Mouse (Mus musculus) stomach, embryonic 15.5 days (tissue): ENCODE measurements around the gene Pla2g3. TPM values are rescaled to one million over a fixed set of nuclear protein-coding genes. Genes with fewer than 3 reads are reported as not detected.

Experiments used
- ATAC-seq: fragments of 200-750 bp; cut with Nextera tagmentation; 2 replicates; pipeline ENCODE4 v1.8.0; 2017; ENCODE audit warnings: low read depth, moderate number of reproducible peaks, moderate TSS enrichment; ENCODE audit not compliant: insufficient read depth, low FRiP score
- H3K27ac ChIP-seq: fragments of 300-500 bp; sonication (generic); 2 replicates; pipeline ENCODE4 v1.5.1; 2015; ENCODE audit warnings: mild to moderate bottlenecking, inconsistent platforms
- H3K27me3 ChIP-seq: fragments of 300-500 bp; sonication (generic); replicated peaks from 2 replicates; pipeline ENCODE4 v1.6.1; 2015; ENCODE audit warnings: inconsistent platforms
- H3K36me3 ChIP-seq: fragments of 300-500 bp; sonication (generic); 2 replicates; pipeline ENCODE4 v1.6.1; 2015; ENCODE audit warnings: inconsistent platforms
- H3K4me1 ChIP-seq: fragments of 300-500 bp; sonication (generic); 2 replicates; pipeline ENCODE4 v1.6.1; 2015; ENCODE audit warnings: inconsistent platforms
- H3K4me2 ChIP-seq: fragments of 300-500 bp; sonication (generic); 2 replicates; pipeline ENCODE4 v1.6.1; 2015; ENCODE audit warnings: mild to moderate bottlenecking, inconsistent platforms
- H3K4me3 ChIP-seq: fragments of 300-500 bp; sonication (generic); replicated peaks from 2 replicates; pipeline ENCODE4 v1.5.1; 2015; ENCODE audit warnings: inconsistent platforms
- H3K9ac ChIP-seq: fragments of 300-500 bp; sonication (generic); 2 replicates; pipeline ENCODE4 v1.6.1; 2015; ENCODE audit warnings: inconsistent platforms
- H3K9me3 ChIP-seq: fragments of 300-500 bp; sonication (generic); 2 replicates; pipeline ENCODE4 v1.6.1; 2016; ENCODE audit warnings: inconsistent platforms
- WGBS: fragments of 180-500 bp; shearing (Covaris S2); methylation state at CpG from one replicate; pipeline ENCODE4 v1.1.7; 2015; 5-methylcytosine and 5-hydroxymethylcytosine counted together
- polyA plus RNA-seq: library from polyadenylated mRNA; unstranded; fragments of >200 nt; fragmentation: Nextera tagmentation; extraction: Ambion mirVana; gene quantifications from 2 replicates; pipeline ENCODE4 v1.2.1, GENCODE M21; 2015

Pla2g3 gene
- polyA plus RNA-seq, 1 experiment from 2014 or later, result 0.82 TPM

- H3K4me2 ChIP-seq, result peak overlapping the region; percentile 78
- peaks cover 35% of the 10 kb centered on the region for H3K36me3 ChIP-seq
- H3K4me1 ChIP-seq, result peaks cover 30% of the 10 kb centered on the region
- no peak for ATAC-seq
- H3K4me3 ChIP-seq, result peak overlapping the region; percentile 63
- no peaks in the 10 kb centered on the region for H3K27me3 ChIP-seq
- peak overlapping the region; percentile 90 for H3K27ac ChIP-seq
- no peak overlapping the region for H3K9ac ChIP-seq
- 20% methylated on average over 8 of the region's 8 CpGs for WGBS
- H3K9me3 ChIP-seq, result no peaks in the 10 kb centered on the region
These were observed 46.9 kb downstream of the Pla2g3 start for GRCm38 (mm10) chr11:3534956-3535355.

- Histone ChIP-seq H3K9ac (peak overlapping the region; percentile 40; the same call in 1 of the 2 replicates), H3K9me3 (no peaks in the 10 kb centered on the region), H3K27ac (peak overlapping the region; percentile 90), H3K4me3 (peak overlapping the region; percentile 63), H3K27me3 (no peaks in the 10 kb centered on the region), H3K4me1 (peaks cover 30% of the 10 kb centered on the region), H3K4me2 (peak overlapping the region; percentile 78), H3K36me3 (peaks cover 31% of the 10 kb centered on the region)
- WGBS, result 0% methylated on average over 36 of the region's 36 CpGs
- ATAC-seq, result peak; percentile 79
These were observed 47.4 kb downstream of the Pla2g3 start for GRCm38 (mm10) chr11:3535406-3535986.

GRCm38 (mm10) chr11:3536082-3536481 lies 48.0 kb downstream of the Pla2g3 start:
- Histone ChIP-seq H3K4me2 (peak overlapping the region; percentile 78), H3K27me3 (no peaks in the 10 kb centered on the region), H3K9ac (peak overlapping the region; percentile 40; the same call in 1 of the 2 replicates), H3K27ac (peak overlapping the region; percentile 90), H3K36me3 (peaks cover 25% of the 10 kb centered on the region), H3K4me1 (peaks cover 30% of the 10 kb centered on the region), H3K4me3 (peak overlapping the region; percentile 63), H3K9me3 (no peaks in the 10 kb centered on the region)
- 39% methylated on average over 5 of the region's 5 CpGs for WGBS
- no peak for ATAC-seq

- Histone ChIP-seq H3K4me1 (peaks cover 33% of the 10 kb centered on the region), H3K4me2 (peak overlapping the region; percentile 78), H3K27ac (peak overlapping the region; percentile 90; the same call in 1 of the 2 replicates), H3K4me3 (peak overlapping the region; percentile 63), H3K27me3 (no peaks in the 10 kb centered on the region), H3K9ac (no peak overlapping the region), H3K36me3 (peaks cover 19% of the 10 kb centered on the region), H3K9me3 (no peaks in the 10 kb centered on the region)
- ATAC-seq, result no peak
- 91% methylated on average over 5 of the region's 5 CpGs for WGBS
These were observed 48.8 kb downstream of the Pla2g3 start for GRCm38 (mm10) chr11:3536745-3537333.

- Histone ChIP-seq H3K4me3 (peak overlapping the region; percentile 63), H3K9ac (peak overlapping the region; percentile 7; the same call in 1 of the 2 replicates), H3K27ac (no peak overlapping the region), H3K36me3 (peaks cover 11% of the 10 kb centered on the region), H3K4me2 (peak overlapping the region; percentile 78), H3K27me3 (no peaks in the 10 kb centered on the region), H3K4me1 (peaks cover 38% of the 10 kb centered on the region), H3K9me3 (no peaks in the 10 kb centered on the region)
- ATAC-seq, result no peak
- WGBS, result 80% methylated on average over 3 of the region's 3 CpGs
These were observed 49.6 kb downstream of the Pla2g3 start for GRCm38 (mm10) chr11:3537711-3538110.

GRCm38 (mm10) chr11:3538341-3538740 lies 50.3 kb downstream of the Pla2g3 start:
- Histone ChIP-seq H3K36me3 (peaks cover 5% of the 10 kb centered on the region; the same call in 1 of the 2 replicates), H3K9me3 (no peaks in the 10 kb centered on the region), H3K4me1 (peaks cover 38% of the 10 kb centered on the region), H3K27ac (peak overlapping the region; percentile 45; the same call in 1 of the 2 replicates), H3K9ac (peak overlapping the region; percentile 61; the same call in 1 of the 2 replicates), H3K4me3 (peak overlapping the region; percentile 63), H3K27me3 (no peaks in the 10 kb centered on the region), H3K4me2 (peak overlapping the region; percentile 78)
- WGBS, result 59% methylated on average over 4 of the region's 4 CpGs
- no peak for ATAC-seq

GRCm38 (mm10) chr11:3539111-3539825 lies 51.2 kb downstream of the Pla2g3 start:
- Histone ChIP-seq H3K4me1 (peaks cover 38% of the 10 kb centered on the region), H3K4me2 (peak overlapping the region; percentile 78), H3K4me3 (peak overlapping the region; percentile 63), H3K9ac (peak overlapping the region; percentile 61; the same call in 1 of the 2 replicates), H3K27me3 (no peaks in the 10 kb centered on the region), H3K27ac (peak overlapping the region; percentile 45), H3K9me3 (no peaks in the 10 kb centered on the region), H3K36me3 (0 out of 2 replicates have a peak, but pooled peaks cover 2% of the 10 kb centered on the region)
- peak; percentile 89 for ATAC-seq
- WGBS, result 3% methylated on average over 33 of the region's 33 CpGs

- Histone ChIP-seq H3K9ac (0 out of 2 replicates have a peak overlapping the region, but pooled peaks have one; percentile 1), H3K9me3 (no peaks in the 10 kb centered on the region; the same call in 1 of the 2 replicates), H3K4me3 (peak overlapping the region; percentile 63), H3K4me2 (peak overlapping the region; percentile 78), H3K27ac (no peak overlapping the region), H3K27me3 (no peaks in the 10 kb centered on the region), H3K36me3 (no peaks in the 10 kb centered on the region), H3K4me1 (peaks cover 36% of the 10 kb centered on the region)
- no peak for ATAC-seq
- WGBS, result 68% methylated on average over 4 of the region's 4 CpGs
These were observed 51.7 kb downstream of the Pla2g3 start for GRCm38 (mm10) chr11:3539826-3540196.

- H3K36me3 ChIP-seq, result no peaks in the 10 kb centered on the region
- peak within 1 kb of the TSS; percentile 63 for H3K4me3 ChIP-seq
- WGBS, result 90% methylated on average over 23 of the region's 23 CpGs
- ATAC-seq, result no peak
- peak within 1 kb of the TSS; percentile 78 for H3K4me2 ChIP-seq
- H3K4me1 ChIP-seq, result peaks cover 34% of the 10 kb centered on the region
- no peaks in the 10 kb centered on the region for H3K27me3 ChIP-seq
- 0 out of 2 replicates have a peak within 1 kb of the TSS, but pooled peaks have one; percentile 1 for H3K27ac ChIP-seq
- H3K9ac ChIP-seq, result peak within 1 kb of the TSS; percentile 1; the same call in 1 of the 2 replicates
- no peaks in the 10 kb centered on the region; the same call in 1 of the 2 replicates for H3K9me3 ChIP-seq
These were observed 52.5 kb downstream of the Pla2g3 start, which contains the start of gene Smtn for GRCm38 (mm10) chr11:3540451-3541085. TSS of gene Smtn (minus strand) at chr11:3540612.

GRCm38 (mm10) chr11:3541932-3542331 lies 53.8 kb downstream of the Pla2g3 start:
- peaks cover 27% of the 10 kb centered on the region for H3K4me1 ChIP-seq

GRCm38 (mm10) chr11:3543001-3543400 lies 54.9 kb downstream of the Pla2g3 start:
- no peak overlapping the region for H3K4me3 ChIP-seq
- peak overlapping the region; percentile 63 for H3K27ac ChIP-seq
- no peaks in the 10 kb centered on the region for H3K27me3 ChIP-seq
- peaks cover 18% of the 10 kb centered on the region for H3K4me1 ChIP-seq
- H3K36me3 ChIP-seq, result no peaks in the 10 kb centered on the region
- no peak overlapping the region for H3K4me2 ChIP-seq
- no peaks in the 10 kb centered on the region; the same call in 1 of the 2 replicates for H3K9me3 ChIP-seq
- no peak overlapping the region for H3K9ac ChIP-seq
- WGBS, result 25% methylated on average over 5 of the region's 5 CpGs
- ATAC-seq, result no peak

More at GRCm38 (mm10) chr11:3541932-3542331, 53.8 kb downstream of the Pla2g3 start:
- no peak overlapping the region for H3K27ac ChIP-seq
- H3K9me3 ChIP-seq, result no peaks in the 10 kb centered on the region; the same call in 1 of the 2 replicates
- no peak for ATAC-seq
- no peak overlapping the region for H3K9ac ChIP-seq
- WGBS, result 67% methylated on average over 3 of the region's 3 CpGs
- H3K4me3 ChIP-seq, result no peak overlapping the region
- H3K4me2 ChIP-seq, result no peak overlapping the region
- H3K27me3 ChIP-seq, result no peaks in the 10 kb centered on the region
- no peaks in the 10 kb centered on the region for H3K36me3 ChIP-seq
